Mouse (Mus musculus) kidney, adult 2 months (tissue): Measurements from ENCODE around the gene A830031A19Rik.

Experiments
- CTCF ChIP-seq: fragments of 200-500 bp; conservative IDR thresholded peaks from 2 replicates; pipeline ENCODE4 v1.5.1; 2011; ENCODE audit warnings: low read depth, mild to moderate bottlenecking, control low read depth, low read length, moderate library complexity, mixed read lengths; ENCODE audit not compliant: insufficient read depth, insufficient read length
- POLR2A ChIP-seq: fragments of 200-500 bp; IDR thresholded peaks from one replicate; pipeline ENCODE4 v1.6.1; 2011; ENCODE audit warnings: low read depth, low read length, control low read depth

GRCm38 (mm10) chr11:24094086-24094487 lies 19.2 kb upstream of the A830031A19Rik start:
- TF ChIP-seq POLR2A = no peak
- TF ChIP-seq CTCF = no peak
